23 mouse cellular contexts compared by ENCODE assay signal in genomic region chrX:162496485-162496884, GRCm38 (mm10).
DNase-seq lines count a peak whose midpoint lies in the region; TF ChIP-seq lines count a peak whose summit lies in the region.
"Had no signal": no experiment of that assay in that cellular context is flagged by ENCODE, and none has a peak within 500 bp of the region (broad histone marks: within the 10 kb centered on the region; RNA-seq: fewer than 3 reads in every experiment).

No protein-coding gene starts in this region.

- peaks cover 0 to 7% of the 10 kb centered on the region in 2 experiments; a peak in 2 of 4 replicates for H3K36me3 ChIP-seq in MEL (ENCODE audit: control insufficient read depth in 1 of 2, insufficient read depth in 2 of 2, low read length in 2 of 2)
- H3K36me3 ChIP-seq: forebrain, embryonic 10.5 days; forebrain, embryonic 15.5 days; heart, embryonic 12.5 days; heart, embryonic 15.5 days; hindbrain, embryonic 10.5 days; hindbrain, embryonic 13.5 days; intestine, embryonic 15.5 days had no signal

- no peaks in the 10 kb centered on the region for H3K9me3 ChIP-seq in MEL (replicated peaks; ENCODE audit: insufficient read depth, low read length)
- H3K9me3 ChIP-seq: forebrain, embryonic 10.5 days; forebrain, embryonic 15.5 days; heart, embryonic 12.5 days; heart, embryonic 15.5 days; hindbrain, embryonic 10.5 days; hindbrain, embryonic 13.5 days; intestine, embryonic 15.5 days had no signal

- H3K4me1 ChIP-seq in MEL (ENCODE audit: control insufficient read depth in 1 of 2, insufficient read depth in 2 of 2, low read length in 2 of 2): peaks cover 0 to 3% of the 10 kb centered on the region in 2 experiments; a peak in 3 of 4 replicates
- H3K4me1 ChIP-seq: forebrain, embryonic 10.5 days; forebrain, embryonic 15.5 days; heart, embryonic 12.5 days; heart, embryonic 15.5 days; hindbrain, embryonic 10.5 days; hindbrain, embryonic 13.5 days; intestine, embryonic 15.5 days had no signal

- H3K9ac ChIP-seq in MEL (ENCODE audit: control insufficient read depth, low read depth, low read length, poor library complexity, severe bottlenecking): no peak overlapping the region
- H3K9ac ChIP-seq: forebrain, embryonic 15.5 days; heart, embryonic 12.5 days; heart, embryonic 15.5 days; hindbrain, embryonic 13.5 days; intestine, embryonic 15.5 days had no signal

- DNase-seq in layer of hippocampus, adult 2 months (ENCODE audit: low spot score in 2 of 2): peak in 1 of 2 experiments; percentile 25
- DNase-seq in layer of hippocampus, adult 11-12 months (ENCODE audit: low spot score): no peak
- DNase-seq in MEL (ENCODE audit: low read depth, low spot score) (peak; percentile 21), R1 (ENCODE audit: low read depth, low spot score) (peak; percentile 8), MN1 (ENCODE audit: low spot score) (no peak)
- DNase-seq in mesoderm, embryonic 11.5 days (ENCODE audit: low read depth, low spot score): peak; percentile 6
- DNase-seq: adrenal gland, adult 2 months; adrenal gland, postnatal 14 days; cerebellum, adult 18-20 months; cerebellum, adult 9-10 months; cerebellum, postnatal 14 days; gastrocnemius, adult 2 months; gastrocnemius, postnatal 14 days; heart, adult 11 months; heart, postnatal 10 days; heart, postnatal 36 days had no signal

- TF ChIP-seq RAD21 in MEL (IDR thresholded peaks at IDR 0.05; ENCODE audit: low read depth, low read length): no peak

- no peaks in the 10 kb centered on the region for H3K27me3 ChIP-seq in MEL (ENCODE audit: control insufficient read depth in 1 of 2, insufficient read depth in 2 of 2, low read length in 2 of 2)
- H3K27me3 ChIP-seq: heart, embryonic 12.5 days; heart, embryonic 15.5 days had no signal

- no peak overlapping the region for H3K4me3 ChIP-seq in layer of hippocampus, adult 2 months
- H3K4me3 ChIP-seq in MEL (ENCODE audit: control insufficient read depth in 1 of 2, insufficient read depth in 1 of 2, low read depth in 2 of 2, low read length in 2 of 2): no peak overlapping the region
- H3K4me3 ChIP-seq: forebrain, embryonic 10.5 days; forebrain, embryonic 15.5 days; gastrocnemius, adult 2 months; heart, embryonic 12.5 days; heart, embryonic 15.5 days; hindbrain, embryonic 10.5 days; hindbrain, embryonic 13.5 days; intestine, embryonic 15.5 days had no signal

- no peak for TF ChIP-seq POLR2A in MEL (IDR thresholded peaks at IDR 0.05; ENCODE audit: control insufficient read depth in 1 of 2, insufficient read depth in 1 of 2, low read depth in 1 of 2, low read length in 2 of 2, poor library complexity in 1 of 2)

- no peak for TF ChIP-seq CTCF in layer of hippocampus, adult 2 months (conservative IDR thresholded peaks at IDR 0.05)
- TF ChIP-seq CTCF in MEL (IDR thresholded peaks at IDR 0.05 in 2 of 3, conservative IDR thresholded peaks at IDR 0.05 in 1 of 3; ENCODE audit: control insufficient read depth in 1 of 3, insufficient read depth in 1 of 3, low read depth in 2 of 3, low read length in 3 of 3, poor library complexity in 1 of 3, severe bottlenecking in 1 of 3): no peak

- no peaks in the 10 kb centered on the region for H3K79me2 ChIP-seq in MEL (ENCODE audit: control insufficient read depth, insufficient read depth, low read length, poor library complexity)

- H3K27ac ChIP-seq in layer of hippocampus, adult 2 months: 0 out of 2 replicates have a peak overlapping the region, but pooled peaks have one; percentile 18
- no peak overlapping the region for H3K27ac ChIP-seq in MEL (ENCODE audit: control insufficient read depth, low read depth, low read length)
- H3K27ac ChIP-seq: forebrain, embryonic 10.5 days; forebrain, embryonic 15.5 days; gastrocnemius, adult 2 months; heart, embryonic 15.5 days; hindbrain, embryonic 10.5 days; hindbrain, embryonic 13.5 days; intestine, embryonic 15.5 days had no signal

- 0 out of 4 replicates have a peak, but pooled peaks of 1 of the 2 experiments have one; percentile 8 for TF ChIP-seq EP300 in MEL (IDR thresholded peaks at IDR 0.05; ENCODE audit: low read depth in 1 of 2, low read length in 2 of 2)

TF ChIP-seq in MEL, 35 proteins besides CTCF, POLR2A, EP300 and RAD21:
- TF ChIP-seq GATA1 (IDR thresholded peaks at IDR 0.05; ENCODE audit: low read depth, low read length): 0 out of 2 replicates have a peak, but pooled peaks have one; percentile 14
- TF ChIP-seq E2F4 (IDR thresholded peaks at IDR 0.05; ENCODE audit: borderline replicate concordance, low read depth, low read length): no peak
- TF ChIP-seq MXI1 (IDR thresholded peaks at IDR 0.05; ENCODE audit: low read depth, low read length): peak; percentile 41; the same call in 1 of the 2 replicates
- no peak for TF ChIP-seq TCF12 (IDR thresholded peaks at IDR 0.05; ENCODE audit: low read depth, low read length)
- no peak for TF ChIP-seq POLR2AphosphoS5 (IDR thresholded peaks at IDR 0.05; ENCODE audit: borderline replicate concordance, low read depth, low read length)
- 0 out of 2 replicates have a peak, but pooled peaks have one; percentile 23 for TF ChIP-seq SIN3A (IDR thresholded peaks at IDR 0.05; ENCODE audit: low read length)

Comparison
In these comparisons a context has a peak if more than half of its experiments do, and no peak if none do; other contexts are left out.
1. DNase-seq: peak in MEL (single experiment), R1 (single experiment) and mesoderm, embryonic 11.5 days (single experiment); none in layer of hippocampus, adult 11-12 months (single experiment) and MN1 (single experiment).